Mouse (Mus musculus) thymus, postnatal 10 days (tissue): Measurements from ENCODE around the gene Pald1.

ENCODE experiments used
- DNase-seq, 2 experiments: peaks; one replicate each; pipeline ENCODE4 v3.0.0; 2021; ENCODE audit warnings: low spot score in 2 of 2

Gene Pald1

GRCm38 (mm10) chr10:61383021-61383714 is at the start of gene Pald1:
Gene Pald1 (minus strand): TSS chr10:61383530.
- no peak for DNase-seq

GRCm38 (mm10) chr10:61431375-61431774 is 48.0 kb upstream of the Pald1 start:
- no peak for DNase-seq

GRCm38 (mm10) chr10:61429043-61429442 is 45.7 kb upstream of the Pald1 start:
- no peak for DNase-seq

GRCm38 (mm10) chr10:61428416-61428815 is 45.1 kb upstream of the Pald1 start:
- no peak for DNase-seq

GRCm38 (mm10) chr10:61427951-61428350 is 44.6 kb upstream of the Pald1 start:
- no peak for DNase-seq

- DNase-seq = no peak
Observed at GRCm38 (mm10) chr10:61426251-61426757, 43.0 kb upstream of the Pald1 start.

- no peak for DNase-seq
Observed at GRCm38 (mm10) chr10:61425047-61425446, 41.7 kb upstream of the Pald1 start.

- no peak for DNase-seq
Observed at GRCm38 (mm10) chr10:61424500-61424899, 41.2 kb upstream of the Pald1 start.

GRCm38 (mm10) chr10:61423289-61423688 is 40.0 kb upstream of the Pald1 start:
- DNase-seq = peak; percentile 15 to 61

GRCm38 (mm10) chr10:61422861-61423260 is 39.5 kb upstream of the Pald1 start:
- DNase-seq = no peak

GRCm38 (mm10) chr10:61420011-61420410 is 36.7 kb upstream of the Pald1 start:
- DNase-seq = no peak

GRCm38 (mm10) chr10:61419146-61419545 is 35.8 kb upstream of the Pald1 start:
- no peak for DNase-seq

GRCm38 (mm10) chr10:61418131-61418900 is 35.0 kb upstream of the Pald1 start:
- DNase-seq = no peak

GRCm38 (mm10) chr10:61417672-61418071 is 34.3 kb upstream of the Pald1 start, which contains the start of gene Nodal:
Gene Nodal (plus strand): TSS chr10:61417972.
- DNase-seq = no peak

GRCm38 (mm10) chr10:61417046-61417445 is 33.7 kb upstream of the Pald1 start:
- DNase-seq = no peak

- DNase-seq = no peak
Observed at GRCm38 (mm10) chr10:61416561-61416960, 33.2 kb upstream of the Pald1 start.

- no peak for DNase-seq
Observed at GRCm38 (mm10) chr10:61415890-61416289, 32.6 kb upstream of the Pald1 start.

GRCm38 (mm10) chr10:61415240-61415639 is 31.9 kb upstream of the Pald1 start:
- DNase-seq = no peak

GRCm38 (mm10) chr10:61412910-61413625 is 29.7 kb upstream of the Pald1 start:
- no peak for DNase-seq

- no peak for DNase-seq
Observed at GRCm38 (mm10) chr10:61410193-61410592, 26.9 kb upstream of the Pald1 start.

GRCm38 (mm10) chr10:61409776-61410175 is 26.4 kb upstream of the Pald1 start:
- no peak for DNase-seq

- no peak for DNase-seq
Observed at GRCm38 (mm10) chr10:61405958-61406357, 22.6 kb upstream of the Pald1 start.
